11 mouse cellular contexts compared by ENCODE assay signal in the genomic region with DNA sequence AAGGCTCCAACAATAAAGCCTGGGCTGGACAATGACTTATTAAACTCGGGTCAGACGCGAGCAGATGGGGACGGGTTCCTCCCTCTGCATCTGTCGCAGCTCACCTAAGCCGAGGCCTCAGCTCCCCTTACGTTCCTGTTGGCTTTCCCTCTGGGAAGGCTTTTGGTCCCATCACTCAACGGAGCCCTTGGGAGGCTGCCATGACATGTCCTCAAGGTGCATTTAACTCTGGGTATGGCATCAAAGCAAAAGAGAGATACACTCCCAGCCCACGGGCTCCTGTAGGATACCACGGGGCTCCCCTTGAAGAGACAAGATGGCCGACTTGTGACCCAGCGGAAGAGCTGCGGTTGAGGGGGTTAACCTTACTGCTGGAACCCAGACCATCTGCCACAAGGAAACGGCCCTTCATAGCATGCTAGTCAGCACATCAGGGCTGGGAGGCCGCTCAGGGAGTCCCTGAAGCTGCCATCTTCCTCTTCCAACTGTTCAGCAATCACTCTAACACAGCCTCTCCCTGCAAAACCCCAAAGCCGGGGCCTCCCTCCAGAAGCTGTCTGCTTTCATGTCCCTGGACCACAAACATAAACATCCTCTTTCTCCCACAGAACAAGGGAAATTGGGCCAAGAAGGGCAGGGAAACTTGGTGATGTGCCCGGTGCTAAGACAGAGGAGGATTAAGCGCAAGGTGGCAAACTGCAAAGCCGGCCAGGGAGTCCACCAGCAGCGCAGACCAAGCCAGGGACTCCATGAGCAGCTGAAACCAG. TPM values are rescaled to one million over a fixed set of nuclear protein-coding genes. Genes with fewer than 3 reads are reported as not detected.
A peak's percentile ranks its signal among the peaks of the same experiment; 100 is the strongest.
DNase-seq lines count a peak whose midpoint lies in the region; ATAC-seq and TF ChIP-seq lines count a peak whose summit lies in the region.
"Had no signal": no experiment of that assay in that cellular context is flagged by ENCODE, and none has a peak within 500 bp of the region (broad histone marks: within the 10 kb centered on the region; RNA-seq: fewer than 3 reads in every experiment).

No protein-coding gene starts in this region.

- TF ChIP-seq POLR2A in liver, adult 2 months (IDR thresholded peaks at IDR 0.05; ENCODE audit: extremely low read depth, insufficient read depth, low read length), result no peak

- no peak overlapping the region for H3K4me3 ChIP-seq in liver, adult 2 months (ENCODE audit: insufficient read depth, low read depth, low read length)
- H3K4me3 ChIP-seq in liver, embryonic 11.5 days (ENCODE audit: low read depth, low read length), result no peak overlapping the region
- H3K4me3 ChIP-seq in intestine, embryonic 16.5 days (ENCODE audit: low read length), result no peak overlapping the region
- H3K4me3 ChIP-seq: limb, embryonic 13.5 days; neural tube, embryonic 12.5 days had no signal

- WGBS in liver, adult 2 months, result 83% methylated on average over 20 of the region's 20 CpGs
- 82% methylated on average over 20 of the region's 20 CpGs for WGBS in liver, embryonic 11.5 days
- WGBS in intestine, embryonic 16.5 days, result 69% methylated on average over 20 of the region's 20 CpGs

- H3K36me3 ChIP-seq in liver, adult 2 months (ENCODE audit: control insufficient read depth, insufficient read depth, low read length), result no peaks in the 10 kb centered on the region
- no peaks in the 10 kb centered on the region for H3K36me3 ChIP-seq in liver, embryonic 11.5 days (ENCODE audit: control insufficient read depth, insufficient read depth, low read length)
- no peaks in the 10 kb centered on the region for H3K36me3 ChIP-seq in intestine, embryonic 16.5 days (ENCODE audit: control insufficient read depth, insufficient read depth, low read length)
- H3K36me3 ChIP-seq: limb, embryonic 13.5 days; neural tube, embryonic 12.5 days had no signal

- H3K27me3 ChIP-seq in liver, adult 2 months (ENCODE audit: control insufficient read depth, insufficient read depth, low read length), result no peaks in the 10 kb centered on the region
- H3K27me3 ChIP-seq in liver, embryonic 11.5 days (replicated peaks; ENCODE audit: control insufficient read depth, insufficient read depth, low read length), result no peaks in the 10 kb centered on the region
- H3K27me3 ChIP-seq in intestine, embryonic 16.5 days (replicated peaks; ENCODE audit: control insufficient read depth, insufficient read depth, low read length), result no peaks in the 10 kb centered on the region
- H3K27me3 ChIP-seq: limb, embryonic 13.5 days; neural tube, embryonic 12.5 days had no signal

- H3K4me1 ChIP-seq in liver, adult 2 months (ENCODE audit: control insufficient read depth, insufficient read depth, low read length), result peaks cover 26% of the 10 kb centered on the region
- H3K4me1 ChIP-seq in liver, embryonic 11.5 days (replicated peaks; ENCODE audit: control insufficient read depth, insufficient read depth, low read length), result peaks cover 18% of the 10 kb centered on the region
- H3K4me1 ChIP-seq in intestine, embryonic 16.5 days (ENCODE audit: control insufficient read depth, insufficient read depth, low read length), result peaks cover 55% of the 10 kb centered on the region

- no peak overlapping the region for H3K9ac ChIP-seq in liver, adult 2 months (ENCODE audit: low read depth, low read length)
- no peak overlapping the region for H3K9ac ChIP-seq in liver, embryonic 11.5 days (ENCODE audit: low read depth, low read length)
- H3K9ac ChIP-seq in intestine, embryonic 16.5 days (ENCODE audit: low read depth, low read length), result no peak overlapping the region
- H3K9ac ChIP-seq: limb, embryonic 13.5 days; neural tube, embryonic 12.5 days had no signal

- H3K4me2 ChIP-seq in liver, embryonic 11.5 days, result no peak overlapping the region
- H3K4me2 ChIP-seq in intestine, embryonic 16.5 days (ENCODE audit: low read depth, low read length), result no peak overlapping the region
- H3K4me2 ChIP-seq: limb, embryonic 13.5 days; neural tube, embryonic 12.5 days had no signal

- peaks cover 14% of the 10 kb centered on the region for H3K79me2 ChIP-seq in liver, adult 2 months (ENCODE audit: control insufficient read depth, insufficient read depth, low read length)

- H3K27ac ChIP-seq in liver, adult 2 months (replicated peaks; ENCODE audit: insufficient read depth, low read depth, low read length), result no peak overlapping the region
- no peak overlapping the region for H3K27ac ChIP-seq in liver, embryonic 11.5 days (ENCODE audit: low read depth, low read length)
- H3K27ac ChIP-seq in intestine, embryonic 16.5 days (ENCODE audit: low read length), result peak overlapping the region; percentile 50; the same call in 1 of the 2 replicates
- H3K27ac ChIP-seq: limb, embryonic 13.5 days; neural tube, embryonic 12.5 days had no signal

- DNase-seq in adrenal gland, postnatal 14 days, result peak; percentile 29
- DNase-seq in adrenal gland, postnatal 4 days (ENCODE audit: low spot score in 2 of 2), result no peak
- DNase-seq in liver, adult 2 months (ENCODE audit: extremely low read depth, low read depth, low spot score), result peak; percentile 48
- no peak for DNase-seq in liver, embryonic 11.5 days (ENCODE audit: low spot score)
- DNase-seq in ovary, postnatal 14 days (ENCODE audit: low spot score), result peak; percentile 55
- DNase-seq in testis, postnatal 10 days (ENCODE audit: low spot score), result no peak
- DNase-seq: embryo, embryonic 11 days had no signal

- no peak for TF ChIP-seq CTCF in liver, adult 2 months (IDR thresholded peaks at IDR 0.05; ENCODE audit: low read depth, low read length)

- no peak for ATAC-seq in liver, embryonic 11.5 days (replicated peaks; ENCODE audit: low FRiP score)
- no peak for ATAC-seq in intestine, embryonic 16.5 days
- ATAC-seq in megakaryocyte-erythroid progenitor cell, adult 5-6 weeks (replicated peaks; ENCODE audit: low FRiP score, low TSS enrichment, poor library complexity, severe bottlenecking), result no peak

- H3K9me3 ChIP-seq in liver, embryonic 11.5 days (ENCODE audit: control insufficient read depth, low read length), result no peaks in the 10 kb centered on the region
- H3K9me3 ChIP-seq in intestine, embryonic 16.5 days (ENCODE audit: control insufficient read depth, low read length), result no peaks in the 10 kb centered on the region
- H3K9me3 ChIP-seq: limb, embryonic 13.5 days; neural tube, embryonic 12.5 days had no signal

RNA-seq across cellular contexts. Expression of a gene that starts 5.0 kb away (rescaled TPM):
- total RNA-seq in adrenal gland, postnatal 14 days (2021), result 18.1 and 18.7 TPM in 2 replicates
- total RNA-seq in adrenal gland, postnatal 4 days (2021), result 10 to 100 TPM; 25.9 to 29.7 TPM
- total RNA-seq in liver, adult 2 months (2014; rRNA removed), result 4.6 and 5.5 TPM in 2 replicates
- 8.5 and 9.5 TPM in 2 replicates for polyA plus RNA-seq in liver, adult 2 months (2012; rRNA removed)
- polyA plus RNA-seq in liver, embryonic 11.5 days (2014; fragmentation: Nextera tagmentation; extraction: Ambion mirVana), result 3.4 and 3.6 TPM in 2 replicates
- 11.0 and 12.7 TPM in 2 replicates for polyA plus RNA-seq in intestine, embryonic 16.5 days (2015; fragmentation: Nextera tagmentation; extraction: Ambion mirVana)
- total RNA-seq in megakaryocyte-erythroid progenitor cell, adult 5-6 weeks (2014; fragmentation: Nextera tagmentation), result 0.35 and 1.2 TPM in 2 replicates
- 0.61 and 2.0 TPM in 2 replicates for total RNA-seq in megakaryocyte-erythroid progenitor cell, adult 5-6 weeks (2017)

RNA-seq across cellular contexts. Expression of a gene that starts 5.1 kb away (rescaled TPM):
- total RNA-seq in adrenal gland, postnatal 14 days (2021), result 0.44 and 0.45 TPM in 2 replicates
- 1 to 10 TPM; 2.0 to 2.6 TPM for total RNA-seq in adrenal gland, postnatal 4 days (2021)
- total RNA-seq in liver, adult 2 months (2014; rRNA removed), result 0.07 and 0.09 TPM in 2 replicates
- 0.04 TPM in 1 of 2 replicates, not detected in the other for polyA plus RNA-seq in liver, adult 2 months (2012; rRNA removed)
- 4.1 and 5.4 TPM in 2 replicates for polyA plus RNA-seq in liver, embryonic 11.5 days (2014; fragmentation: Nextera tagmentation; extraction: Ambion mirVana)
- polyA plus RNA-seq in intestine, embryonic 16.5 days (2015; fragmentation: Nextera tagmentation; extraction: Ambion mirVana), result 1.4 and 2.8 TPM in 2 replicates
- 6.4 and 8.6 TPM in 2 replicates for total RNA-seq in megakaryocyte-erythroid progenitor cell, adult 5-6 weeks (2014; fragmentation: Nextera tagmentation)
- total RNA-seq in megakaryocyte-erythroid progenitor cell, adult 5-6 weeks (2017), result 4.3 and 13.1 TPM in 2 replicates

RNA-seq across cellular contexts. Expression of a gene that starts 44.4 kb away (rescaled TPM):
- 78.3 and 81.3 TPM in 2 replicates for total RNA-seq in adrenal gland, postnatal 14 days (2021)
- 10 to 100 TPM; 87.5 to 87.7 TPM for total RNA-seq in adrenal gland, postnatal 4 days (2021)
- total RNA-seq in liver, adult 2 months (2014; rRNA removed), result 22.4 and 49.3 TPM in 2 replicates
- 108 and 119 TPM in 2 replicates for polyA plus RNA-seq in liver, adult 2 months (2012; rRNA removed)
- 40.5 and 42.5 TPM in 2 replicates for polyA plus RNA-seq in liver, embryonic 11.5 days (2014; fragmentation: Nextera tagmentation; extraction: Ambion mirVana)
- 90.5 and 99.0 TPM in 2 replicates for polyA plus RNA-seq in intestine, embryonic 16.5 days (2015; fragmentation: Nextera tagmentation; extraction: Ambion mirVana)
- 33.7 and 44.1 TPM in 2 replicates for total RNA-seq in megakaryocyte-erythroid progenitor cell, adult 5-6 weeks (2014; fragmentation: Nextera tagmentation)
- total RNA-seq in megakaryocyte-erythroid progenitor cell, adult 5-6 weeks (2017), result 22.6 and 34.2 TPM in 2 replicates

Comparison
In these comparisons a context has a peak if more than half of its experiments do, and no peak if none do; other contexts are left out.
1. DNase-seq: peak in adrenal gland, postnatal 14 days (single experiment), liver, adult 2 months (single experiment) and ovary, postnatal 14 days (single experiment); none in adrenal gland, postnatal 4 days (0 of 2), liver, embryonic 11.5 days (single experiment) and testis, postnatal 10 days (single experiment).